Mouse (Mus musculus) adrenal gland, postnatal 10 days (tissue): ENCODE results near the gene Tubgcp6. TPM values are rescaled to one million over a fixed set of nuclear protein-coding genes. Genes with fewer than 3 reads are reported as not detected.
A peak's percentile ranks its signal among the peaks of the same experiment; 100 is the strongest.

Source experiments
- DNase-seq: peaks from one replicate; pipeline ENCODE4 v3.0.0; 2021; ENCODE audit warnings: mixed read lengths
- total RNA-seq, 2 experiments: library from RNA; stranded (reverse); gene quantifications; 2 replicates each; pipeline ENCODE4 v1.2.3; 2021

Gene Tubgcp6
- total RNA-seq, 2 experiments from 2014 or later, result 13.5 to 18.6 TPM

- DNase-seq, result no peak
These were observed 19.0 kb upstream of the Tubgcp6 start for GRCm38 (mm10) chr15:89141905-89142304.

GRCm38 (mm10) chr15:89141443-89141842 lies 18.5 kb upstream of the Tubgcp6 start:
- DNase-seq, result no peak

GRCm38 (mm10) chr15:89140659-89141252 lies 17.8 kb upstream of the Tubgcp6 start, which contains the start of gene Mapk12:
Mapk12 (minus strand) TSS chr15:89140703.
- DNase-seq, result peak; percentile 50

GRCm38 (mm10) chr15:89140048-89140658 lies 17.2 kb upstream of the Tubgcp6 start:
- DNase-seq, result peak; percentile 38

GRCm38 (mm10) chr15:89138531-89138930 lies 15.6 kb upstream of the Tubgcp6 start:
- no peak for DNase-seq

- DNase-seq, result no peak
These were observed 15.1 kb upstream of the Tubgcp6 start for GRCm38 (mm10) chr15:89138046-89138405.

GRCm38 (mm10) chr15:89137378-89138045 lies 14.6 kb upstream of the Tubgcp6 start:
- no peak for DNase-seq

- DNase-seq, result no peak
These were observed 13.7 kb upstream of the Tubgcp6 start for GRCm38 (mm10) chr15:89136461-89137155.

- DNase-seq, result no peak
These were observed 8.4 kb upstream of the Tubgcp6 start for GRCm38 (mm10) chr15:89131316-89131715.

- DNase-seq, result no peak
These were observed 7.3 kb upstream of the Tubgcp6 start for GRCm38 (mm10) chr15:89130245-89130644.

- peak; percentile 85 for DNase-seq
These were observed 5.8 kb upstream of the Tubgcp6 start, which contains the start of gene Hdac10 for GRCm38 (mm10) chr15:89128382-89129350. Hdac10 (minus strand) TSS chr15:89128700.

- DNase-seq, result no peak
These were observed 4.5 kb upstream of the Tubgcp6 start for GRCm38 (mm10) chr15:89127364-89127940.

GRCm38 (mm10) chr15:89126622-89127021 lies 3.7 kb upstream of the Tubgcp6 start:
- DNase-seq, result no peak

GRCm38 (mm10) chr15:89125351-89125750 lies 2.4 kb upstream of the Tubgcp6 start:
- no peak for DNase-seq

- DNase-seq, result no peak
These were observed 1.4 kb upstream of the Tubgcp6 start for GRCm38 (mm10) chr15:89124312-89124711.

- peak; percentile 52 for DNase-seq
These were observed 683 bp upstream of the Tubgcp6 start for GRCm38 (mm10) chr15:89123595-89123994.

- no peak for DNase-seq
These were observed 4.9 kb downstream of the Tubgcp6 start for GRCm38 (mm10) chr15:89118007-89118406.

- peak; percentile 73 for DNase-seq
These were observed 12.8 kb downstream of the Tubgcp6 start for GRCm38 (mm10) chr15:89110147-89110546.

GRCm38 (mm10) chr15:89106976-89107375 lies 15.9 kb downstream of the Tubgcp6 start:
- no peak for DNase-seq

- no peak for DNase-seq
These were observed 16.8 kb downstream of the Tubgcp6 start for GRCm38 (mm10) chr15:89106073-89106472.

GRCm38 (mm10) chr15:89104425-89104824 lies 18.5 kb downstream of the Tubgcp6 start:
- DNase-seq, result no peak
